Mouse (Mus musculus): ENCODE results near the gene Hoxd1. TPM values are rescaled to one million over a fixed set of nuclear protein-coding genes. Genes with fewer than 3 reads are reported as not detected.

The Hoxd1 gene
- polyA plus RNA-seq, 1 experiment = 1.3 TPM

DNA sequence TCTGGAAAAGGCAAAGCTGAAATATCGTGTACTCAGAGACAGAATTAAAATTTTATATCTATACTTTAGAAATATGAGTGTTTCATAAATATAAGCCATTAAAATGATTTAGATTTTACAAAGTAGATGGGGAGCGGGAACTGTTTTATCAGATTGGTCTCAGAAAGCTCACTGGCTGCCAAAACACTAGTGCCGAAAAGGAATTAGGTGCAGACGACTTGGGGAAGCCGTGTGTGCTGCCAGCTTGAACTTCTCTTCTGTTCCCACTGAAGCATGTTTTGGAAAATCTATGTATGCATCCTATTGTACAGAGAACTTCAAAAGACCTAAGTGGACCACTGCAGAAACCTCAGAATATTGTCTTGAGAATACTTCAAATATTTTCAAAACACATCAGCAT is 45.7 kb downstream of the Hoxd1 start:
- TF ChIP-seq CTCF (IDR thresholded peaks at IDR 0.05; ENCODE audit: borderline replicate concordance, extremely low read depth, insufficient read depth, insufficient read length) = no peak
- TF ChIP-seq POLR2A (IDR thresholded peaks at IDR 0.05; ENCODE audit: borderline replicate concordance, extremely low read depth, insufficient read depth, insufficient read length, poor library complexity, severe bottlenecking) = no peak
- DNase-seq (ENCODE audit: low read depth) = no peak

Other genes with a start within 250 kb of the Hoxd1 start
- gene Lnpk, start 183.5 kb upstream of the Hoxd1 start, polyA plus RNA-seq (2012; rRNA removed) = 29.8 and 32.9 TPM in 2 replicates
- gene Evx2, start 103.4 kb upstream of the Hoxd1 start, polyA plus RNA-seq (2012; rRNA removed) = 1.7 and 4.6 TPM in 2 replicates
- gene Hoxd13, start 94.7 kb upstream of the Hoxd1 start, polyA plus RNA-seq (2012; rRNA removed) = 0.16 and 0.25 TPM in 2 replicates
- 0.05 TPM in 1 of 2 replicates, not detected in the other for gene Hoxd12, start 88.0 kb upstream of the Hoxd1 start, polyA plus RNA-seq (2012; rRNA removed)
- gene Hoxd11, start 83.4 kb upstream of the Hoxd1 start, polyA plus RNA-seq (2012; rRNA removed) = 0.05 TPM in 1 of 2 replicates, not detected in the other
- gene Hoxd10, start 71.1 kb upstream of the Hoxd1 start, polyA plus RNA-seq (2012; rRNA removed) = 0.04 and 0.14 TPM in 2 replicates
- gene Hoxd9, start 65.3 kb upstream of the Hoxd1 start, polyA plus RNA-seq (2012; rRNA removed) = 0.19 and 0.36 TPM in 2 replicates
- 0.73 and 1.6 TPM in 2 replicates for gene Hoxd8, start 58.4 kb upstream of the Hoxd1 start, polyA plus RNA-seq (2012; rRNA removed)
- gene Hoxd3, start 51.1 kb upstream of the Hoxd1 start, polyA plus RNA-seq (2012; rRNA removed) = 9.6 and 47.4 TPM in 2 replicates
- 0.81 and 5.5 TPM in 2 replicates for gene Hoxd4, start 51.1 kb upstream of the Hoxd1 start, polyA plus RNA-seq (2012; rRNA removed)
- 0.44 and 1.7 TPM in 2 replicates for gene Gm28230, start 36.3 kb upstream of the Hoxd1 start, polyA plus RNA-seq (2012; rRNA removed)
- gene Mtx2, start 62.8 kb downstream of the Hoxd1 start, polyA plus RNA-seq (2012; rRNA removed) = 75.7 and 84.2 TPM in 2 replicates

Data from brain, embryonic 14.5 days (tissue).